Mouse (Mus musculus) left cerebral cortex, adult 9 months (tissue): ENCODE measurements around the gene Ptpa.
A peak's percentile ranks its signal among the peaks of the same experiment; 100 is the strongest.

Experiments used
- DNase-seq, 2 experiments: peaks; one replicate each; pipeline ENCODE4 v3.0.0; 2022; ENCODE audit warnings: low spot score in 2 of 2

Gene Ptpa

DNA sequence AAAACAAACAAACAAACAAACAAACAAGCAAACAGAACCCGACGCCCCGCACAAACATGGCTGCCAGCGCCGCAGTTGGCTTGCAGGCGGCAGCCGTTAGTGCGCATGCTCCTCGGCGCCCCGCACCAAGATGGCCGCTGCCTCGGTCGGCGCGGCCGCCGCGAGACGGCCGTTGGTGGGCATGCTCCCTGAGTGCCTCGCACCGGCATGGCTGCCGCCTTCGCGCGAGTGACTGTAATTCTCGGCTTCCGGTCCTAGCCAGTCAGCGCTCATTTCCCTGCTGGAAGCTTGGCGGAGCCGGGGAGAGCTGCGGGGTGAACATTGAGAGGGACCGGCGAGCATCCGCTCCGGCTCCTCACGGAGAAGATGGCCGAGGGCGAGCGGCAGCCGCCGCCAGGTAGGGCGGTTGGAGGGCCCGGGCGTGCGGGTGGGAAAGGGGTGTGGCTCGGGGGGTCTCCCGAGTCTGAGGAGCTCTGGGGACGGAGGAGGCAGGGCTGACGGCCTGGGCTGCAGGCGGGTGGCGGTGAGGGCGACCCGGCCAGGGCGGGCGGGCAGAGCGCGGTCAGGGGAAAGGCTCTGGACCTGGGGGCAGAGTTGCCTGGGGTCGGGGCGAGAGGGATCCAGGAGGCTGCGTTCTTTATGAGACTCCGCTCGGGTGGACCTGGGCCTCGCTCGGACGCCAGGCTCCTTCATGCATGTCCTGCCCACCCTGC lies at the start of gene Ptpa:
Gene Ptpa, plus strand, starts transcription at position 104 of the 713 bp plus-strand sequence.
- DNase-seq = peak; percentile 82 to 90

- DNase-seq = no peak
Observed at GRCm38 (mm10) chr2:30366203-30366602, 49.6 kb upstream of the Ptpa start.

GRCm38 (mm10) chr2:30371544-30371943 lies 44.3 kb upstream of the Ptpa start:
- DNase-seq = no peak

DNA sequence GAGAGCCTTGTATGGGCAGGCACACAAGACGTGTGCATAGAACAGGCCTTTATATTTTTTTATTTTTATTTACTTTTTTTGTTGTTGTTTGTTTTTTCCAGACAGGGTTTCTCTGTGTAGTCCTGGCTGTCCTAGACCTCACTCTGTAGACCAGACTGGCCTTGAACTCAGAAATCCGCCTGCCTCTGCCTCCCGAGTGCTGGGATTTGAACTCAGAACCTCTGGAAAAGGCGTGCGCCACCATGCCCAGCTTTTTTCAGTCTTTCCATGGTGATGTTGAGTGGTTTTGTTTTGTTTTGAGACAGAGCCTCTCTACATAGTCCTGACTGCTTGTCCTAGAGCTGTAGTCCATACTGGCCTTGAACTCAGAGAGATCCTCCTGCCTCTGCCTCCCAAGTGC lies 43.1 kb upstream of the Ptpa start:
- DNase-seq = no peak

GRCm38 (mm10) chr2:30375893-30376292 lies 39.9 kb upstream of the Ptpa start:
- no peak for DNase-seq

DNA sequence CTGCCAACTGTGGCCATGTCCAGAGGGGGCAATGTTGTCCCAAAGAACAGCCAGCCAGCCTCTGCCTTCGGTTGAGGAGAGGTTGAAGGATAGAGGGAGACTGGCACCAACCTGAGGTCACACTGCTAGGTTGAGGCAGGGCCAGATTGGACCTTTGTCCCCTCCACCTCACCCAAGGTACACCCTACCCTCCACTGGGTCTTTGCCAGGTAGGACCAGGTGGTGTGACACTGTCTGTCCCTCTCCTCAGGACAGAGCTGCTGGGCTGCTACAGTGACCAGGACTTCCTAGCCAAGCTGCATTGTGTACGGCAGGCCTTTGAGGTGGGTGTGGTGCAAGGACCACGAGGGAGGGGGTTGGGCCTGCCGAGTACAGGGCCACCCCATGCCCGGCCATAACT lies 38.1 kb upstream of the Ptpa start:
- DNase-seq = no peak

GRCm38 (mm10) chr2:30379307-30379706 lies 36.5 kb upstream of the Ptpa start:
- DNase-seq = no peak

DNA sequence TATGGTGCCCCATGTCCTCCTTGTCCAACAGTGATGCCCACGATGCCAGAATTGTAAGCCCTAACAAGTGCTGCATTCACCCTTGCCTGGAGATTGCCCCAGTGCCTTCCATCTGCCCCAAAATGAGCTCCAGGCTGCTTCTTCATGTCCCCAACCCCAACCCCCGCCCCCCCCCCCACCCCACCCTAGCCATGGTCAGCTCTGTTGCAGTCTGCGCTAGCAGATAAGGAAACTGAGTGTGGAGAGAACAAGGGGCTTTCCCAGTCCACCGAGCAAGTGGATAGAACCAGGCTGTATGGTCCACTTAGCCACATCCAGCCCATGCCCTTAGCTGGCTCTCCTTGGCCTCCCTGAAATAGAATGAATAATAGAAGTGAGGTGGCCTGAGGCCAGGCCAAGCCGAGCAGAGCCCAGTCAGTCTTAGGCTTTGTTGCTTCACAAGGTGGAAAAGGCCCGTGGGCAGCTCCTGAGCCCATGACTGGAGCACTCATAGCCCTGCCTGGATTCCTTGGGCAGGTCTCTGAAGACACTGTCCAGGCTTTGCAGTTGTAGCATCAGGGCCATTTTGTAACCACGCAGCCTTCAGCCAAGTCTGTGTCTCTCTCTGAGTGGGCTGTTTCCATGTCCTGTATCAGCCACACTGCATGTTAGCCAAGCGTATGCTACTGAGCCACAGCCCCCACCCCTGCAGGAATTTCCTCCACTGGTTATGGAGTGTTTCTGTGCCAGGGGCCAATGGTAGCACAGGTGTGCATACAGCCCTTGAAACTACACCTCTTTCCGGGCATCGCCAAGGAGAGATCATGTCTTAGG lies 35.1 kb upstream of the Ptpa start:
- DNase-seq = no peak

- DNase-seq = no peak
Observed at GRCm38 (mm10) chr2:30381377-30381725, 34.5 kb upstream of the Ptpa start.

GRCm38 (mm10) chr2:30384814-30385213 lies 31.0 kb upstream of the Ptpa start:
- peak in 1 of 2 experiments; percentile 44 for DNase-seq

DNA sequence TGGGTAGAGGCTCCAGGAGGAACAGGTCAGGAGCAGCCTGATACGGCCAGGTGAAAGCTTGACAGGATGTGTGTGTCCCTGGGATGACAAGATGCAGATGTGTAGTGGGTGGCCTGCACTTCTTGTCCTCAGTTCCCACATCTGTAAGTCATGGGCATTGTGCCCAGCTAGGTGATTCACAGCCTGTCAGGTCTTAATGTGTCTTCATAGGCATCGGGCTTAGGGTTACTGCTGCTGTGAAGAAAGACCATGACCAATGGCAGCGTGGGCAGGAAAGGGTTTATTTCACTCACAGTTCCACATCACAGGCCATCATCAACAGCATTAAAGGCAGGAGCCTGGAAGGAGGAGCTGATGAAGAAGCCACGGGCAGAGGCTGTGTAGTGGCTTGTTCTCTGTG lies 30.2 kb upstream of the Ptpa start:
- no peak for DNase-seq

GRCm38 (mm10) chr2:30386913-30387312 lies 28.9 kb upstream of the Ptpa start:
- no peak for DNase-seq

DNA sequence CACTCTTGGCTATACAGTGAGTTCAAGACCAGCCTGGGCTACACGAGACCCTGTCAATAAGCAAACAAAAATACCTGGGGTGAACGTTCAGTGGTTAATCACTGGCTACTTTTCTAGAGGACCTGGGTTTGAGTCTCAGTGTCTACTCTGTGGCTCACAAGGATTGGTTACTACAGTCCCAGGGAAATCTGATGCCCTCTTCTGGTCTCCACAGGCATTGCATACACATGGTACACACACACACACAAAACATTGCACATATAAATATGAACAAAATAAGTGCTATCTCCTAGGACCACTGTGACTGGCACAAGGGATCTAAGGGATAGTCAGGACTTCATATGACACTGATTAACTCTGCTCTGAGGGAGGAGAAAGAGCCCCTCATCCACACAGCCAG lies 26.8 kb upstream of the Ptpa start:
- DNase-seq = no peak

- peak; percentile 99 for DNase-seq
Observed at GRCm38 (mm10) chr2:30392114-30392576, 23.7 kb upstream of the Ptpa start, which contains the start of gene Dolpp1. Gene Dolpp1 (plus strand): TSS chr2:30392254.

DNA sequence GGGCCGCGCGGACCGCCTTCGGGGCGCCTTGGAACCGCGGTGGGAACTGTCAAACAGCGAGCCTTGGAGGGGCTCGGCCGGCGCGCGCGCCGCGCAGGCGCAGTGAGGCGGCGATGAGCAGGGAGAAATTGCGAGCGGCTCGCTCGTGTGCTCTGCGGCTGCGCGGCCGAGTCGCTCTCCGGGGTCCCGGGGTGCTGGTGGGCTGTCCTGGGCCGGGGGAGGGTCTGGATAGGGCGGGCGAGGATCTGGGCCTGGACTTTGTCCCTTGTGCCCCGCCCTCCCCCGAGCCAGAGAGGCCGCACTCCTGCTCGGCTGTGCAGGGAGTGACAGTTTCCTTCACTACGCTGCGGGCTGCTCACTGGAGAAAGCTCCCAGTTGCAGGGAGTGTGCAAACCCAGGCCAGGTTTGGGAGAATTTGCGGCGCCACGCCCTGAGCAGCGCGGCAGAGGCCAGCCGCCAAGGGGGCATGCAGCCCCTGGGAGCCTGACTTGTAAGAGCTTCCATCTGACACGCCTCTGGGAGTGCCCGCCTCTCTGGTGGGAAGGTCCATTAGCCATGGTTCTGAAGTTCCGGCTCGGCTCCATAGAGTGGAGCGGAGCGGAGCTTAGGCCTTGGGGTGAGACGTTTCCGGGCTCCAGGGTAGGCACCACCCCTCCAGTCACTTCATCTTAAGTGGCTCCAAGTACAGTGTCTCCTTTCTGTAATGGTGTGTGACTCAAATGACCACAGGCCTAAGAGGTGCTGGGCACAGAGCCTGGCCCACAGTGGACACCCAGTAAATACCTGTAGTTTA lies 23.1 kb upstream of the Ptpa start:
- peak in 1 of 2 experiments; percentile 66 for DNase-seq

DNA sequence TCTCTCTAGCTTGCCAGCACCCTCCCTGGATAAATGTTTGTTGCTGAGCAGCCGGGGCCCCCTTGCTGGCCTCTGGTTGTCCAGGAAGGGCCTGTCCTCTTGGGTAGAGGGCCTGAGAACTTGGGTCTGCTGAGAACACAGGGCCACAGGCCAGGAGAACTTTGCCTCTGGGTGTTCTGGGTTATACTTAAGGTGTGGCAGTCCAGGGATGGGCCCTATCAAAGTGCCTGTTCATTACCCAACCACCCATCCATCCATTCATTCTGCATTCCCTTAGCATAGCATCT lies 22.5 kb upstream of the Ptpa start:
- no peak for DNase-seq

DNA sequence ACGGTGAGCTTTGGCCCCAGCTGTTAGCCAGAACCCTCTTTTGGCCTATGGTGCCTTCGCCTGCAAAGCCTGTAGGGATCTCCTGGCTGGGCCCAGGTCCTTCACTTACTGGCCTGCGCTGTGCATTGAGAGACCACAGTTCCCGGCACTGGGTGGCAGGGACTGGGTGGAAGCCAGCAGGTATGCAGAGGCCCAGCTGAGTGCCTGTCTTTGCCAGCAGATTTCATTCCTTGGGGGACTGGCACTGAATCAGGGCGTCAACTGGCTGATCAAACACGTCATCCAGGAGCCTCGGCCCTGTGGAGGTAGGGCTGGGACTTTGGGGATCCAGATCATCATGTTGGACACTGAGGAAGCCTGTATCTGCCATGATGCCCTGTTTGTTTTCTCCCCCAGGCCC lies 20.1 kb upstream of the Ptpa start:
- DNase-seq = no peak

GRCm38 (mm10) chr2:30396246-30396645 lies 19.6 kb upstream of the Ptpa start:
- no peak for DNase-seq

DNA sequence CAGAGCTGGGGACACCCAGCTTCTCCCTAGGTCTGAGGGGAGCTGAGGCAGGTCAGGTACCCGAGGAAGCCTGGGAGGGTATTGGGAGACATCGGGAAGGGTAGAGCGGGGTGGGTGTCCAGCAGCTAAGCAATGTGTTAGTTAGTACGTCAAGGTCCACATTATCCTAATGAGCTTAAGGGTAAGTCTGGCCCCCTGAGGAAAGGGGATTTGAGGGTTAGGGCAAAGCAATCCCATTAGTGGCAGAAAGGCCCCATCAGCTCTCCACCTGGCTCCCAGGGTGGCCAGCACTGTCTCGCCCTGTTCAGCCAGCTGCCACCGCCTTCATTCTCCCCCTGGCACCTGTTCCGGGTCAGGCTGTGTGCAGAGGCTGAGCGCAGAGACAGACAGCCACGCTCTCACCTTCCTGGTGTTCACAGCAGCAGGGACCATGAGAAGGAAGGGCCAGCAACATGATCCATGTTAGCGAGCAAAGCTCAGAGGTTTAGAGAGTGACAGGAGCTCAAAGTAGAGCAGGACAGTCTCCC lies 17.8 kb upstream of the Ptpa start:
- no peak for DNase-seq

DNA sequence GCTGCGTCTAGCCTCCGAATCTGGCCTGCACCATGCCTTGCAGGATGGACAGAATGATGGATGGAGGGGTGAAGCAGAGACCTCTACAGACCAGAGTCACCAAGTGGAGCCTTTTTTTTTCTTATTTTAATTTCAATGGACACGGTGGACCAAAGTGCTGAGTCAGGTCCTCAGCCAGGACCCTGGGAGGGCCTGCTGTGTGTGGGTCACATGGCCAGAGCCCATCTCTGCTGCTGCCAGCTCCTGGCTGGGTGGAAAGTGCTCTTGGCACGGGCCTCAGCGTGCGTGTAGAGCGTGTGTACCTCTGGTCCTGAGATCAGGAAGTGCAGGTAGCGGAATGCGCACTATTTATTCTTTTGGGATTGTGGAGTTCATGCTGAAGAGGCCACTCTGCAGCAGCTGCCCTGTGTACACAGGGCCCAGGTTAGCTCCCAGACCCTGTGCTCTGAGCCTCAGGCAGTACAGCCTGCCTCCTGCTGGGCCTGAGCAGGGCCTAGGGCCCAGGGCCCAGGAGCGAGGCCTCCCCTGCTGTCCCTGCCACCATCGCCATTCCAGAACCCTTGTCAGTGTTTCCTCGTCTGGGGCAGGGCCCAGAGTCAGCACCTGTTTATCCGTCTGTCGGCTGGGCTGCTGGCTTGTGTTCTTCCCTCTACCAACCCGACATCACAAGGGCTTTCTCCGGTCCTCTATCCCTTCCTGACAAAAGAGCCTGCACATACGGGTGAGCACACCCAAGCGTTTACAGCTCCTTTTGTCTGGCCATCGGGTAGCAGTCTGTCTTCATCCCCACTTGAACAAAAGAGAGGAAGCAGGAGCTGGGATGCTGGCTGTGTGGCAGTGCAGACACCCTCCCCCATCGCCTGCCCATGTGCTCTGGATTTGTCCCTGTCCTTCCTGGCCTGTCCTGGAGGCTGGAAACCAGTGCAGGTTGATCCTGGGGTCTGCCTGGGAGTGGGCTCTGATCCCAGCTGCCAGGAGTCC lies 16.4 kb upstream of the Ptpa start:
- no peak for DNase-seq

- DNase-seq = no peak
Observed at GRCm38 (mm10) chr2:30401581-30401980, 14.3 kb upstream of the Ptpa start.
